Mouse (Mus musculus) WW6 (cell line): ENCODE data around the gene Slit2.

Experiments
- DNase-seq: peaks from one replicate; pipeline ENCODE4 v3.0.0-alpha.2; 2013; ENCODE audit warnings: low read depth, low spot score

The Slit2 gene

GRCm38 (mm10) chr5:48230430-48231080 is 247.6 kb downstream of the Slit2 start:
- DNase-seq = no peak

GRCm38 (mm10) chr5:48234728-48235127 is 251.8 kb downstream of the Slit2 start:
- DNase-seq = no peak

GRCm38 (mm10) chr5:48235270-48235669 is 252.3 kb downstream of the Slit2 start:
- no peak for DNase-seq

- DNase-seq = peak; percentile 16
These were observed 257.8 kb downstream of the Slit2 start for GRCm38 (mm10) chr5:48240751-48241150.

- DNase-seq = no peak
These were observed 265.4 kb downstream of the Slit2 start for GRCm38 (mm10) chr5:48248327-48248726.

- no peak for DNase-seq
These were observed 294.6 kb downstream of the Slit2 start for GRCm38 (mm10) chr5:48277561-48277960.

- no peak for DNase-seq
These were observed 318.2 kb downstream of the Slit2 start for GRCm38 (mm10) chr5:48301186-48301585.

- DNase-seq = no peak
These were observed 332.2 kb downstream of the Slit2 start for GRCm38 (mm10) chr5:48315057-48315602.

- no peak for DNase-seq
These were observed 337.7 kb downstream of the Slit2 start for GRCm38 (mm10) chr5:48320597-48320996.

GRCm38 (mm10) chr5:48326221-48326620 is 343.3 kb downstream of the Slit2 start:
- no peak for DNase-seq

- DNase-seq = no peak
These were observed 344.7 kb downstream of the Slit2 start, which contains the start of gene 5730480H06Rik for GRCm38 (mm10) chr5:48327652-48328051. Gene 5730480H06Rik (plus strand): TSS chr5:48327952.

GRCm38 (mm10) chr5:48329751-48330150 is 346.8 kb downstream of the Slit2 start:
- DNase-seq = no peak

- no peak for DNase-seq
These were observed 347.9 kb downstream of the Slit2 start for GRCm38 (mm10) chr5:48330817-48331216.

- no peak for DNase-seq
These were observed 348.5 kb downstream of the Slit2 start for GRCm38 (mm10) chr5:48331441-48331840.

- no peak for DNase-seq
These were observed 350.5 kb downstream of the Slit2 start for GRCm38 (mm10) chr5:48333407-48333806.

- DNase-seq = no peak
These were observed 351.1 kb downstream of the Slit2 start for GRCm38 (mm10) chr5:48333884-48334513.

GRCm38 (mm10) chr5:48340808-48341433 is 358.0 kb downstream of the Slit2 start:
- DNase-seq = no peak

GRCm38 (mm10) chr5:48345095-48345982 is 362.4 kb downstream of the Slit2 start:
- no peak for DNase-seq

- no peak for DNase-seq
These were observed 363.2 kb downstream of the Slit2 start for GRCm38 (mm10) chr5:48345983-48346648.

GRCm38 (mm10) chr5:48349309-48349708 is 366.4 kb downstream of the Slit2 start:
- no peak for DNase-seq
